Mouse (Mus musculus): ENCODE measurements around the gene Pik3c2b.

The Pik3c2b gene

DNA sequence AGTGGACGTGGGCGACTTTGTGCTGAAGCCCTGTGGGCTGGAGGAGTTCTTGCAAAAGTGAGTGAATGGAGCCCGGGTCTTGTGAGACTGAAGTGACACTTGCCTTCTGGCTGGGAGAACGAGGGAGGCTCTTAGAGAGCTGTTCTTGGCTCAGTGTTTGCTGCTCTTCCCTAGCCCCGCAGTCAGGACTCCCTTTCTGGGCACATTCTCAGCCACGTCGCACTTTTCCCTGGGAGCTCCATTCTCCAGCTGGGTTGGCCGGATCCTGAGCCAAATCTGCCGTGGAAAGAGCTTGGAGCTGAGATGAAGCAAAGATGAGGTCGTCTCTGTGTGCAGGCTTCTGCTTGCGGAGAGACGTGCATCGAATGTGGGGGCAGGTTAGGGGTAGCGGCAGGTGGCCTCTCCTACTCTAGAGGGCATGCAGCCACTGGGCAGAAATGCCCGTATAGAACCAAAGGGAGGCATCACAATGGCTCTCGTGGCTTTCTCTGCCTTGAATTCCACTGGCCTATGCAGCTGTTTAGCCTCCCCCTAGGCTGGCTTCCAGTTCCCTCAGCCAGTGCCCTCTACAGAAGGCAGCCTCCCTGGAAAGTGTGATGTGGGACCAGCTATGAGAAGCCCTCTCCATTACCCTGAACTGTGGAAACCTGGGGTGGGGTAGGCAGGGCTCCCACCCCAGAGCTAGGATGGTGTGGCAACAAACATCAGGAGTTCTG lies 26.4 kb downstream of the Pik3c2b start:
- no peak for DNase-seq (ENCODE audit: low read depth, low spot score)

GRCm38 (mm10) chr1:133073327-133073856 lies 27.9 kb downstream of the Pik3c2b start:
- no peak for DNase-seq (ENCODE audit: low read depth, low spot score)

GRCm38 (mm10) chr1:133074541-133074940 lies 29.1 kb downstream of the Pik3c2b start:
- no peak for DNase-seq (ENCODE audit: low read depth, low spot score)

DNA sequence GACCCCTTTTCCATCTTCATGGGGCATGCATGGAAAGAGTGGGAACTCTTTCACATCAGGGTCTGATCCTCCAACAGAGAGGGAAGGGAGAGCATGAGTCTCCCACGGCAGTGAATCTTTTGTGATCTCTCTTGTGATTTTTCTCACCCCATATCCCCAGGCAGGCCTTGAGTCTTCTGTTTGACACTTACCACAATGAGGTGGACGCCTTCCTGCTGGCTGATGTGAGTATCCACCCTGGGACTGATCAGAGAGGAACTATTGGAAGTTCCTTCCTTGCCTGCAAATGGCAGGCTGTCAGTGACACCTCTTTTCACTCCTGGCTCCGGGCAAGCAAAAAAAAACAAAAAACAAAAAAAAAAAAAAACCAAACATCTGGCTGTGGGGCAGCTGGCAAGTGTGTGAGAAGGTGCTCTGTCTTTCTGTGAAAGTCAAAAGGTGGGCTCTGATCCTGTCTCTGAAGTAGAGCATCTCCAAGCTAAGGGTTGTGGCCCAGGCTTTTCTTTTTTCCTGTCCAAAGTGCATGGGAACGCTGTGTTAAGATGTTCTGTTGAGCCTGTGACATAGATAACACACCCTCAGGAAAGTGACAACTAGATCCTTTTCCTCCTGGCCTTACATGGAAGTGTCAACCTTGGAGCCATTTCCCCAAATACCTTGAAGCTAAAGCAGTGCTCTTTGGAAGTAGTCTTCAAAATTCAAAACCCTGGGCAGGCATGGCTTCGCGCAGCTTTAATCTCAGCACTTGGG lies 30.4 kb downstream of the Pik3c2b start:
- no peak for DNase-seq (ENCODE audit: low read depth, low spot score)

DNA sequence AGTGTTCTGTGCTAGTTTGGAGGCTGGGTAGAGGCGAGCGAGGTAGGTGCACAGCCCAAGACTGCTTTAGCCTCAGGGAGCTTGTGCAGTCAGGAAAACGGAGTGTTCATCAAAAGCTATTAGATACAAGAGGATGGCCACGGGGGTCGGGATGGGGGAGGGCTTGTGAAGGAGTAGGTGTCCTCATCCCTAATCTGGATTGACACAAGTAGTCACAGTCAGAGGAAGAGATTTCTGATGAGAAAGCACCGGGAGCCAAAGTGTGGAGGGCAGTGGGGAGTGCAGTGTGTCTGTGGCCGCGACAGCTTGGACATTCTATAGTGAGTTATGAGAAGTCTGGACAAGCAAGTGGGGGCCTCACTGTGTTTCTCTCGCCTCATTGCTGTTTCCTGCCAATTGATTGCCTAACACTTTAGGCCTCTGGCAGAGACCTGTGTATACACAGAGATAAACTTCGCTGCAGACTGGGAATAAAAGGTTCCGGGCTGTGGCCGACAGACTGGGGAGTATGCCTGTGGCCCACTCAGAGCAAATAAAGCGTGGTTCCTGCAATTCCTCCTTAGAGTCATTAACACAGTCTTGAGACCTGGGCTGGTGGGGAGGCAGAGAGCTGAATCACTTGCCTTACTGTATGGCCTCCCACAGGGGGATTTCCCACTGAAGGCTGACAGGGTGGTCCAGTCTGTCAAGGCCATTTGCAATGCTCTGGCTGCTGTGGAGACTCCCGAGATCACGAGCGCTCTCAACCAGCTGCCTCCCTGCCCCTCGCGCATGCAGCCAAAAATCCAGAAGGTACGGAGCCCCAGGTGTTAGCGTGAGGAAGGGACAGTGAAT lies 31.4 kb downstream of the Pik3c2b start:
- no peak for DNase-seq (ENCODE audit: low read depth, low spot score)

GRCm38 (mm10) chr1:133077606-133078337 lies 32.3 kb downstream of the Pik3c2b start:
- no peak for DNase-seq (ENCODE audit: low read depth, low spot score)

DNA sequence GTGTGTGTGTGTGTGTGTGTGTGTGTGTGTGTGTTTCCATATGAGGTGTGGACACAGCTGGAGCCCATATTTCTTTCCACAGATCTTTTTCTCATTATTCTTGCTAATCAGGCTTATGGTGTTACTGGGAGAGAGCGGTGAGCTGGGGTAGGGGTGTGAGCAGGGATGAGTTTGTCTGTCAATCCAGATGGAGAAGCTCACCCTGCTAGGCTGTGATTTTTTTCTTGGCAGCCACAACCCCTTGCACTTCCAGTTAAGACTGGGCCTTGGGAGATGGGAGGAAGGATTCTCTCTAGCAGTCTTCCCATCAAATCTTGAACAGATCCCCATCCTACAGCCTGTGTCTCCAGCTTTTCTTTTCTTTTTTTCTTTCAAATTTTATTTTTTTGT lies 32.9 kb downstream of the Pik3c2b start:
- DNase-seq (ENCODE audit: low read depth, low spot score) = no peak

DNA sequence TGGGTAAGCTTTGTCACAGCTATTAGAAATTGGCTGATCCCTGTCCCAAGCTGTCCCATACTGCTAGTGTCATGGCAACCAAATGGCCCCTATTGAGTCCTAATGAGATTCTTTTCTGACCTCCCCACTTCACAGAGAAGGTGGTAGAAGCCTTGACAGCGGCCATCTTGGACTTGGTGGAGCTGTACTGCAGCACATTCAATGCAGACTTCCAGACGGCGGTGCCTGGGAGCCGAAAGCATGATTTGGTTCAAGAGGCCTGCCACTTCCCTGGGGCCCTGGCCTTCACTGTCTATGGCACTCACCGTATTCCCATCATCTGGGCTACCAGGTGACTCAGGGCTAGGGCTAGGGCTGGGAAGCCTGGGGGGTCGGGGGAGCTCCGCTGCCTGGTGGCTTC lies 34.0 kb downstream of the Pik3c2b start:
- no peak for DNase-seq (ENCODE audit: low read depth, low spot score)

- DNase-seq (ENCODE audit: low read depth, low spot score) = no peak
Observed at GRCm38 (mm10) chr1:133080079-133080561, 34.7 kb downstream of the Pik3c2b start.

GRCm38 (mm10) chr1:133080717-133081116 lies 35.2 kb downstream of the Pik3c2b start:
- DNase-seq (ENCODE audit: low read depth, low spot score) = no peak

GRCm38 (mm10) chr1:133083003-133083546 lies 37.6 kb downstream of the Pik3c2b start:
- DNase-seq (ENCODE audit: low read depth, low spot score) = no peak

DNA sequence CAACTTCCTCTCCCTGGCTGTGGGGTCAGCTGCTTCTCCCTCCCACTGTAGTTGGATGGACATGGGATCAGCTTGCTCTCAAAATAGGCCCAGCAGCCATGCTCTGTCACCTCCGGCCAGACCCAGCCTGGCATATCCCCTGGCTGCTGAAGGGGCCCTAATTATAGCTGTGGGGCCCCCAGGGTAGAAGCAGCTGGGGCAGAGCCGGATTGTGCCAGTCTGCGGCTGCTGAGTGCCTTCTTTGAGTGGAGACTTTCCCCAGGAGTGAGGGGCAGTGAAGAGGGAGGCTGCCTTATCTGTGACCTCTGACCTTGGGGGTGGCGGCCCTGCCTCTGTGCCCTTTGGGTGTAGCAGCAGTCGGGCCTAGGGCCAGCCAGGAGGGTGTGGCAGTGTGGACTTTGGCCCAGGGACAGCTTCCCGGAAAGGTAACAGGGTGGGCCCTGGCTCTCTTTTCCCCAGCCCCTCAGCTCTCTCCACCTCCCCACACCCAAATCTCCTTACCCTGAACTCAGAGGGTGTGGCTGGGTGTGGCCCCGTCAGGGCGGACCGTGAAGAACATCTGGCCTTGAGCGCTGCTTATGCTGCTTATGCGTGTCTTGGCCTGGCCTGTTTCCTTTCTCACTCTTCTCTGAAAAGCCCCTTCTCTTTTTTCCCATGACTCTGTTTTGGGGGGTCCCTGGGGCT lies 38.6 kb downstream of the Pik3c2b start:
- peak; percentile 36 for DNase-seq (ENCODE audit: low read depth, low spot score)

- DNase-seq (ENCODE audit: low read depth, low spot score) = no peak
Observed at GRCm38 (mm10) chr1:133084708-133085416, 39.4 kb downstream of the Pik3c2b start.

- DNase-seq (ENCODE audit: low read depth, low spot score) = no peak
Observed at GRCm38 (mm10) chr1:133085417-133085742, 39.9 kb downstream of the Pik3c2b start.

GRCm38 (mm10) chr1:133086804-133087203 lies 41.3 kb downstream of the Pik3c2b start:
- DNase-seq (ENCODE audit: low read depth, low spot score) = no peak

- DNase-seq (ENCODE audit: low read depth, low spot score) = peak; percentile 38
Observed at GRCm38 (mm10) chr1:133087206-133087905, 41.9 kb downstream of the Pik3c2b start.

DNA sequence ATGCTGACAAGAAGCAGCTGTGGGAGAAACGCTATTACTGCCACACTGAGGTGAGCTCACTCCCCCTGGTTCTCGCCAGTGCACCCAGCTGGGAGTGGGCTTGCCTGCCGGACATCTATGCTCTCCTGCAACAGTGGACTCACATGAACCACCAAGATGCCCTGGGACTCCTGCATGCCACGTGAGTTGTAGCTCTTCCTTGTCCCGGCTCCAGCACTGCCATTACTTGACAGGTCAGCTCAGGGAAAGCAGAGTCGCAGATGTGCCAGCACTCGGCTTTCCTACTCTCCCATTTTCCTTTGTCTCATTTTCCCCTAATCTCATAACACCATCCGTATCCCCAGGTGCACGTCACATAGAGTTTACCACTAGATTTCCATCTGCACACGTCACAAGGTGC lies 42.7 kb downstream of the Pik3c2b start:
- DNase-seq (ENCODE audit: low read depth, low spot score) = no peak

DNA sequence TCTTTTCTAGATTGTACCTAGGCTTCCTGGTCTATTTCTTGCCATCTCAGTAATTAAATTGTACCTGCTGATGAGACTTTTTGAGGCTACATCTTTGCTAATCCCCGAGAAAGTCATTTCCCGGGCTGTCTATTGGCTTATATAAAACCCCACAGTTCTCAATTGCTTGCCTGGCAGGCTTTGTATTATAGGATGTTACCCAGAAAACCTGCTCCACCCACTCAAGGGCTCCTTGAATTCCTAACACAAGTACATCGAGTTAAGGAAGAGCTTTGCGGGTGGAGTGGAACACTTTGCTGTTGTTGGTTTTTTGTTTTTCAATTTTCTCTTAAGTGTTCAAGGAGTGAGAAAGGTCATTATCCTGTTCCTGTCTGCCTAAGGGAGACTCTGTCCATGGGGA lies 43.9 kb downstream of the Pik3c2b start:
- DNase-seq (ENCODE audit: low read depth, low spot score) = no peak

GRCm38 (mm10) chr1:133090641-133091040 lies 45.2 kb downstream of the Pik3c2b start:
- no peak for DNase-seq (ENCODE audit: low read depth, low spot score)

All from c-Kit-negative CD71-positive TER-119-positive erythroid progenitor cells, embryonic 14.5 days (primary cell).